Mouse (Mus musculus) C2C12 (cell line): ENCODE measurements around the gene Kif1bp. TPM values are rescaled to one million over a fixed set of nuclear protein-coding genes. Genes with fewer than 3 reads are reported as not detected.
"Not testable (repeated sequence)": the region's sequence is repeated elsewhere in the genome, so short reads cannot be mapped to it uniquely, and the experiment has no call there.

ENCODE experiments used
- H3K27me3 ChIP-seq: one replicate; pipeline ENCODE4 v1.6.1; 2011; ENCODE audit not compliant: control insufficient read depth, insufficient read depth, insufficient read length
- H3K36me3 ChIP-seq: one replicate; pipeline ENCODE4 v1.6.1; 2011; ENCODE audit not compliant: control insufficient read depth, insufficient read depth
- H3K4me3 ChIP-seq: one replicate; pipeline ENCODE4 v1.5.1; 2011; ENCODE audit warnings: mild to moderate bottlenecking, control low read depth; ENCODE audit not compliant: poor library complexity, insufficient read depth, severe bottlenecking
- H3K79me2 ChIP-seq: one replicate; pipeline ENCODE4 v1.6.1; 2011; ENCODE audit not compliant: control insufficient read depth, insufficient read depth
- H3K79me3 ChIP-seq: one replicate; pipeline ENCODE4 v1.6.1; 2011; ENCODE audit warnings: low read depth, control low read depth
- H3ac ChIP-seq: one replicate; pipeline ENCODE3; 2011; ENCODE audit warnings: low read depth; ENCODE audit not compliant: control insufficient read depth, insufficient read length
- CEBPB ChIP-seq: IDR thresholded peaks from one replicate; pipeline ENCODE4 v1.6.1; 2011; ENCODE audit warnings: low read depth, mild to moderate bottlenecking, control low read depth, moderate library complexity
- CTCF ChIP-seq: IDR thresholded peaks from one replicate; pipeline ENCODE4 v1.5.1; 2011; ENCODE audit not compliant: control insufficient read depth, insufficient read depth, insufficient read length
- FOSL1 ChIP-seq: IDR thresholded peaks from one replicate; pipeline ENCODE4 v1.8.0; 2011; ENCODE audit warnings: mild to moderate bottlenecking, low read length; ENCODE audit not compliant: poor library complexity, insufficient read depth, severe bottlenecking
- MAX ChIP-seq: IDR thresholded peaks from one replicate; pipeline ENCODE4 v1.6.1; 2011; ENCODE audit warnings: mild to moderate bottlenecking, control low read depth
- MYOD1 ChIP-seq: IDR thresholded peaks from one replicate; pipeline ENCODE4 v1.6.1; 2011; ENCODE audit warnings: low read depth; ENCODE audit not compliant: control insufficient read depth, insufficient read length
- MYOG ChIP-seq: IDR thresholded peaks from one replicate; pipeline ENCODE4 v1.6.1; 2011; ENCODE audit not compliant: control insufficient read depth, insufficient read length; ENCODE audit errors: extremely low read depth
- USF1 ChIP-seq: IDR thresholded peaks from one replicate; pipeline ENCODE4 v1.6.1; 2011; ENCODE audit warnings: low read depth, mild to moderate bottlenecking, control low read depth, moderate library complexity
- polyA plus RNA-seq: library from polyadenylated mRNA; unstranded; fragments of >200 nt; fragmentation: generic; extraction: Trizol; gene quantifications from one replicate; pipeline ENCODE4 v1.2.1, GENCODE M21; 2012; ENCODE audit warnings: missing spikeins

Gene Kif1bp
- polyA plus RNA-seq, 1 experiment = 21.5 TPM

- TF ChIP-seq MAX (peak; percentile 12), CEBPB (no peak)
- no peaks in the 10 kb centered on the region for H3K27me3 ChIP-seq
- peak overlapping the region; percentile 98 for H3K4me3 ChIP-seq
- peaks cover 66% of the 10 kb centered on the region for H3K79me2 ChIP-seq
- peak overlapping the region; percentile 76 for H3ac ChIP-seq
- H3K36me3 ChIP-seq = peaks cover 45% of the 10 kb centered on the region
- H3K79me3 ChIP-seq = peaks cover 57% of the 10 kb centered on the region
Observed at GRCm38 (mm10) chr10:62601053-62601791, 23.0 kb upstream of the Kif1bp start.

GRCm38 (mm10) chr10:62600056-62600455 lies 21.8 kb upstream of the Kif1bp start:
- Histone ChIP-seq H3K36me3 (peaks cover 56% of the 10 kb centered on the region), H3ac (peak overlapping the region; percentile 44), H3K27me3 (no peaks in the 10 kb centered on the region), H3K79me3 (peaks cover 69% of the 10 kb centered on the region), H3K79me2 (peaks cover 78% of the 10 kb centered on the region), H3K4me3 (peak overlapping the region; percentile 98)
- TF ChIP-seq CEBPB (no peak), MAX (no peak), CTCF (no peak), USF1 (no peak), MYOD1 (no peak), FOSL1 (no peak), MYOG (no peak)

- H3K79me3 ChIP-seq = peaks cover 76% of the 10 kb centered on the region
Observed at GRCm38 (mm10) chr10:62599311-62599710, 21.1 kb upstream of the Kif1bp start.

GRCm38 (mm10) chr10:62592496-62592895 lies 14.2 kb upstream of the Kif1bp start:
- no peak for TF ChIP-seq MYOG
- no peak for TF ChIP-seq MYOD1
- TF ChIP-seq FOSL1 = no peak
- TF ChIP-seq CEBPB = no peak
- TF ChIP-seq USF1 = no peak
- no peaks in the 10 kb centered on the region for H3K27me3 ChIP-seq
- no peak overlapping the region for H3K4me3 ChIP-seq
- peaks cover 98% of the 10 kb centered on the region for H3K36me3 ChIP-seq
- peaks cover 100% of the 10 kb centered on the region for H3K79me2 ChIP-seq
- H3ac ChIP-seq = no peak overlapping the region
- peaks cover 54% of the 10 kb centered on the region for H3K79me3 ChIP-seq

More at GRCm38 (mm10) chr10:62599311-62599710, 21.1 kb upstream of the Kif1bp start:
- not testable (repeated sequence) for H3ac ChIP-seq, H3K4me3 ChIP-seq, H3K27me3 ChIP-seq
- peaks cover 85% of the 10 kb centered on the region for H3K79me2 ChIP-seq
- H3K36me3 ChIP-seq = peaks cover 64% of the 10 kb centered on the region

- Histone ChIP-seq H3ac (no peak overlapping the region), H3K27me3 (no peaks in the 10 kb centered on the region), H3K79me3 (peaks cover 33% of the 10 kb centered on the region), H3K36me3 (peaks cover 99% of the 10 kb centered on the region), H3K79me2 (peaks cover 77% of the 10 kb centered on the region), H3K4me3 (no peak overlapping the region)
- TF ChIP-seq MYOD1 (no peak), USF1 (no peak), CEBPB (no peak), MAX (no peak), CTCF (peak; percentile 27)
Observed at GRCm38 (mm10) chr10:62590200-62590599, 11.9 kb upstream of the Kif1bp start.

GRCm38 (mm10) chr10:62588616-62589015 lies 10.4 kb upstream of the Kif1bp start:
- no peak overlapping the region for H3ac ChIP-seq

More at GRCm38 (mm10) chr10:62588616-62589015, 10.4 kb upstream of the Kif1bp start:
- peaks cover 99% of the 10 kb centered on the region for H3K36me3 ChIP-seq
- TF ChIP-seq CEBPB (no peak), MAX (no peak), MYOG (no peak), CTCF (no peak), USF1 (no peak), FOSL1 (no peak), MYOD1 (no peak)
- no peak overlapping the region for H3K4me3 ChIP-seq
- peaks cover 21% of the 10 kb centered on the region for H3K79me3 ChIP-seq
- peaks cover 73% of the 10 kb centered on the region for H3K79me2 ChIP-seq
- H3K27me3 ChIP-seq = no peaks in the 10 kb centered on the region
